8 mouse cellular contexts compared by ENCODE assay signal in the genomic region with DNA sequence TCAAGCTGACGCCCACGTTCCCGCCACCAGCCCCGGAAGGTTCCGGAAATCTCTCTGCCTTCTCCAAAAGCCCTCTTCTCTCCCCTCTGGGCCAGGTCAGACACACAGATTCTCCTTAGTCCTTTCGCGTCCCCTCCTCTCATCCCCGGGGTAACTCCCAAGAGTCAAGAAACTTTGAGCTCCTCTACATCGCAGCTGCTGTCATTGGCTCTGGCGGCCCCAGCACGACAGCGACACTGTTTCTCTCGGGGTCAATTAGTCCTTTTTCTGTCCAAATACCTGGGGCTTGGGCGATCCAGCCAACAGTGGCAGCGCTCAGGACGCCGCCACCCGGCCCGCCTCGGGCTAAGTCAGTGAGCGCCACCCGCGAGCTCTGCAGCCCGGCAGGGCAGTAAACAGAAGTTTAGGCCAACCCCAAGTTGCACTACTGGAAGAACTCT. TPM values are rescaled to one million over a fixed set of nuclear protein-coding genes. Genes with fewer than 3 reads are reported as not detected.
A peak's percentile ranks its signal among the peaks of the same experiment; 100 is the strongest.
DNase-seq lines count a peak whose midpoint lies in the region; ATAC-seq and TF ChIP-seq lines count a peak whose summit lies in the region.

No protein-coding gene starts in this region.

- no peak for TF ChIP-seq POLR2A in testis, adult 2 months (IDR thresholded peaks at IDR 0.05; ENCODE audit: control insufficient read depth, low read depth, low read length)

- peak overlapping the region; percentile 52 for H3K4me3 ChIP-seq in embryonic facial prominence, embryonic 13.5 days
- peak overlapping the region; percentile 76 for H3K4me3 ChIP-seq in hindbrain, embryonic 12.5 days
- peak overlapping the region; percentile 33 for H3K4me3 ChIP-seq in testis, adult 2 months (ENCODE audit: control insufficient read depth, low read depth, low read length)

- under 1% methylated on average over 24 of the region's 24 CpGs for WGBS in embryonic facial prominence, embryonic 13.5 days
- under 1% methylated on average over 24 of the region's 24 CpGs for WGBS in hindbrain, embryonic 12.5 days

- no peaks in the 10 kb centered on the region for H3K9me3 ChIP-seq in embryonic facial prominence, embryonic 13.5 days
- no peaks in the 10 kb centered on the region for H3K9me3 ChIP-seq in hindbrain, embryonic 12.5 days (replicated peaks)

- peak; percentile 23 for DNase-seq in right cerebral cortex, postnatal 25 days
- DNase-seq in right cerebral cortex, postnatal 14 days = no peak
- DNase-seq in layer of hippocampus, postnatal 36 days = peak; percentile 12 to 26
- peak; percentile 21 for DNase-seq in lung, postnatal 36 days
- DNase-seq in spleen, postnatal 14 days (ENCODE audit: low spot score in 2 of 2) = no peak

- peaks cover 75% of the 10 kb centered on the region for H3K27me3 ChIP-seq in embryonic facial prominence, embryonic 13.5 days
- peaks cover 12% of the 10 kb centered on the region for H3K27me3 ChIP-seq in hindbrain, embryonic 12.5 days
- H3K27me3 ChIP-seq in testis, adult 2 months (ENCODE audit: control insufficient read depth, insufficient read depth, low read length) = no peaks in the 10 kb centered on the region

- H3K27ac ChIP-seq in embryonic facial prominence, embryonic 13.5 days = no peak overlapping the region
- peak overlapping the region; percentile 68 for H3K27ac ChIP-seq in hindbrain, embryonic 12.5 days
- no peak overlapping the region for H3K27ac ChIP-seq in testis, adult 2 months (ENCODE audit: control insufficient read depth, insufficient read depth, low read depth, low read length)

- no peak for TF ChIP-seq CTCF in testis, adult 2 months (IDR thresholded peaks at IDR 0.05; ENCODE audit: control insufficient read depth, insufficient read depth, insufficient replicate concordance, low read depth, low read length)

- peaks cover 27% of the 10 kb centered on the region for H3K4me1 ChIP-seq in embryonic facial prominence, embryonic 13.5 days
- peaks cover 15% of the 10 kb centered on the region for H3K4me1 ChIP-seq in hindbrain, embryonic 12.5 days
- peaks cover 19% of the 10 kb centered on the region for H3K4me1 ChIP-seq in testis, adult 2 months (ENCODE audit: control insufficient read depth, insufficient read depth, low read length)

- H3K9ac ChIP-seq in embryonic facial prominence, embryonic 13.5 days = peak overlapping the region; percentile 60
- H3K9ac ChIP-seq in hindbrain, embryonic 12.5 days = peak overlapping the region; percentile 78

- peak overlapping the region; percentile 90 for H3K4me2 ChIP-seq in embryonic facial prominence, embryonic 13.5 days
- H3K4me2 ChIP-seq in hindbrain, embryonic 12.5 days (replicated peaks) = peak overlapping the region; percentile 95

- no peaks in the 10 kb centered on the region for H3K36me3 ChIP-seq in embryonic facial prominence, embryonic 13.5 days
- H3K36me3 ChIP-seq in hindbrain, embryonic 12.5 days = no peaks in the 10 kb centered on the region
- H3K36me3 ChIP-seq in testis, adult 2 months (ENCODE audit: control insufficient read depth, insufficient read depth, low read length) = no peaks in the 10 kb centered on the region

- ATAC-seq in embryonic facial prominence, embryonic 13.5 days (ENCODE audit: insufficient number of reproducible peaks, insufficient read depth, low FRiP score, low TSS enrichment, low read depth) = 0 out of 2 replicates have a peak, but pooled peaks have one; percentile 34
- ATAC-seq in hindbrain, embryonic 12.5 days (ENCODE audit: low FRiP score) = no peak

RNA-seq across cellular contexts. Expression of gene Erbb4, which starts 1.5 kb away (rescaled TPM):
- 0.56 and 0.73 TPM in 2 replicates for polyA plus RNA-seq in embryonic facial prominence, embryonic 13.5 days (2015; fragmentation: Nextera tagmentation; extraction: Ambion mirVana)
- 9.2 and 10.7 TPM in 2 replicates for polyA plus RNA-seq in hindbrain, embryonic 12.5 days (2016; fragmentation: Nextera tagmentation; extraction: Ambion mirVana)
- total RNA-seq in layer of hippocampus, postnatal 36 days (2021) = 10 to 100 TPM; 43.0 to 48.6 TPM
- polyA plus RNA-seq in testis, adult 2 months (2012; rRNA removed) = 0.25 and 0.28 TPM in 2 replicates

Comparison
In these comparisons a context has a peak if more than half of its experiments do, and no peak if none do; other contexts are left out.
1. DNase-seq: peak in right cerebral cortex, postnatal 25 days (single experiment), layer of hippocampus, postnatal 36 days (2 of 2) and lung, postnatal 36 days (single experiment); none in right cerebral cortex, postnatal 14 days (single experiment) and spleen, postnatal 14 days (0 of 2).
2. Peak in every context shown above with its lines, with median percentiles within 50 percentile points of each other: H3K4me3 ChIP-seq.